Mouse (Mus musculus): ENCODE data around the gene Rcsd1.

GRCm38 (mm10) chr1:165755194-165755593, 45.6 kb upstream of the Rcsd1 start:
- no peak for TF ChIP-seq CTCF (IDR thresholded peaks at IDR 0.05; ENCODE audit: borderline replicate concordance, extremely low read depth, insufficient read depth, insufficient read length)
- no peak for TF ChIP-seq POLR2A (IDR thresholded peaks at IDR 0.05; ENCODE audit: borderline replicate concordance, extremely low read depth, insufficient read depth, insufficient read length, poor library complexity, severe bottlenecking)
